Mouse (Mus musculus) neural tube, embryonic 14.5 days (tissue): ENCODE measurements at regions not wholly inside any gene's neighbourhood (a gene's known extent, or its start where the extent isn't known, plus 50 kb on each side); places are given as distances from the start of the nearest gene placed in this dataset.

Source experiments
- ATAC-seq: fragments of 200-750 bp; cut with Nextera tagmentation; 2 replicates; pipeline ENCODE4 v1.8.0; 2017; ENCODE audit warnings: low read depth, mild to moderate bottlenecking, moderate TSS enrichment, moderate library complexity
- H3K27ac ChIP-seq: fragments of 300-500 bp; sonication (generic); 2 replicates; pipeline ENCODE4 v1.5.1; 2014; ENCODE audit warnings: low read depth, mild to moderate bottlenecking, control low read depth, low read length, moderate library complexity, mixed read lengths
- H3K27me3 ChIP-seq: fragments of 300-500 bp; sonication (generic); 2 replicates; pipeline ENCODE4 v1.6.1; 2014; ENCODE audit warnings: low read length; ENCODE audit not compliant: control insufficient read depth, insufficient read depth
- H3K36me3 ChIP-seq: fragments of 300-500 bp; sonication (generic); 2 replicates; pipeline ENCODE4 v1.6.1; 2014; ENCODE audit warnings: low read length, mixed read lengths; ENCODE audit not compliant: control insufficient read depth, insufficient read depth
- H3K4me1 ChIP-seq: fragments of 300-500 bp; sonication (generic); 2 replicates; pipeline ENCODE4 v1.6.1; 2014; ENCODE audit warnings: low read length; ENCODE audit not compliant: control insufficient read depth, insufficient read depth
- H3K4me2 ChIP-seq: fragments of 300-500 bp; sonication (generic); 2 replicates; pipeline ENCODE4 v1.6.1; 2014; ENCODE audit warnings: mild to moderate bottlenecking, low read depth, low read length, control low read depth
- H3K4me3 ChIP-seq: fragments of 300-500 bp; sonication (generic); 2 replicates; pipeline ENCODE4 v1.5.1; 2014; ENCODE audit warnings: low read depth, low read length, control low read depth, mixed read lengths
- H3K9ac ChIP-seq: fragments of 300-500 bp; sonication (generic); replicated peaks from 2 replicates; pipeline ENCODE4 v1.6.1; 2014; ENCODE audit warnings: low read depth, mild to moderate bottlenecking, control low read depth, low read length, mixed read lengths
- H3K9me3 ChIP-seq: fragments of 300-500 bp; sonication (generic); 2 replicates; pipeline ENCODE4 v1.6.1; 2016; ENCODE audit warnings: low read length; ENCODE audit not compliant: control insufficient read depth
- WGBS: fragments of 180-500 bp; shearing (Covaris S2); extraction: QIAGEN DNeasy Blood & Tissue Kit; methylation state at CpG from one replicate; pipeline ENCODE4 v1.1.7; 2014; 5-methylcytosine and 5-hydroxymethylcytosine counted together

GRCm38 (mm10) chr15:86566111-86566510, 351.9 kb downstream of the Tbc1d22a start:
- Histone ChIP-seq H3K4me2 (no peak overlapping the region), H3K4me3 (no peak overlapping the region), H3K9me3 (no peaks in the 10 kb centered on the region), H3K27ac (no peak overlapping the region), H3K4me1 (no peaks in the 10 kb centered on the region), H3K9ac (no peak overlapping the region), H3K27me3 (no peaks in the 10 kb centered on the region), H3K36me3 (no peaks in the 10 kb centered on the region)
- ATAC-seq = no peak
- 72% methylated on average over 3 of the region's 3 CpGs for WGBS

DNA sequence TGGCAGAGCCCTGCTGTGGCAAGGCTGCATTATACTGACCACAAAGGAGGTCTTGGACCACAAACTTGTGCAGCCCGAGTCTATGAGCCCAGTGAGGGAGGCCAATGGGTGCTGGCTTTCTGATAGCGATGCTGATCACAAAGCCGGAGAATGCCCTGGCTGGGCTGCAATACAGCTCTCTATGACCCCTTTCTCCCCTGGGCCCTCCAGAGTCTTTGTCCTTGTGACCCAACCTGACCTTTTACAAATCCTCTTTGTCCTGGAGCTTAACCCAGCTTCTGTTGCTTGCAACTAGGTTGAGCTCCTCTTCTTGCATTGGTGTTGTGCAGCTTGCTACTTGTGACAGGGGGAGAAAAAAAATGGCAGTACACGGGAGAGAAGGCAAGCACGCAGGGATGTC, 360.1 kb downstream of the Tbc1d22a start:
- Histone ChIP-seq H3K4me2 (no peak overlapping the region), H3K27ac (no peak overlapping the region), H3K27me3 (no peaks in the 10 kb centered on the region), H3K4me1 (no peaks in the 10 kb centered on the region), H3K36me3 (no peaks in the 10 kb centered on the region), H3K4me3 (no peak overlapping the region), H3K9me3 (no peaks in the 10 kb centered on the region), H3K9ac (no peak overlapping the region)
- ATAC-seq = no peak
- WGBS = 15% methylated on average over 5 of the region's 5 CpGs

DNA sequence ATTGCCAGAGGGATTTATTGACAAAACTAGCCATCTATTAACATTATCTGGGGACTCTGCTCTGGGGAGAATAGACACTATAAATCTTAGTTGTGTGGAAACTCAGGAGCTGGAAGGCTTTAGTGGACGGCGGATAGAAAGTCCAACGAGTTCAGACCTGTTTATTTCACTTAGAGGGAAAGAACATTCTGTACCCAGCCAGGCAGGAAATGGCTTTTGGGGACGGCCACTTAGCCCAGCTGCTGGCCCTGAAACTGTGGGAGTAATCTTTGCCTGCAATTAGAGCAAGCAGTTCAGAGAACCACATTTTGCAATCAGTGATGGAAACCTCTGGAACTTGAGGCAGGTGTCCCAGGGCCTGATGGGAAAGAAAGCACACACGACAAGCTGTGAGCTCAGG, 362.4 kb downstream of the Tbc1d22a start:
- Histone ChIP-seq H3K27me3 (no peaks in the 10 kb centered on the region), H3K4me2 (no peak overlapping the region), H3K9me3 (no peaks in the 10 kb centered on the region), H3K27ac (no peak overlapping the region), H3K9ac (no peak overlapping the region), H3K4me3 (no peak overlapping the region), H3K36me3 (no peaks in the 10 kb centered on the region), H3K4me1 (no peaks in the 10 kb centered on the region)
- WGBS = 47% methylated on average over 5 of the region's 5 CpGs
- ATAC-seq = no peak

DNA sequence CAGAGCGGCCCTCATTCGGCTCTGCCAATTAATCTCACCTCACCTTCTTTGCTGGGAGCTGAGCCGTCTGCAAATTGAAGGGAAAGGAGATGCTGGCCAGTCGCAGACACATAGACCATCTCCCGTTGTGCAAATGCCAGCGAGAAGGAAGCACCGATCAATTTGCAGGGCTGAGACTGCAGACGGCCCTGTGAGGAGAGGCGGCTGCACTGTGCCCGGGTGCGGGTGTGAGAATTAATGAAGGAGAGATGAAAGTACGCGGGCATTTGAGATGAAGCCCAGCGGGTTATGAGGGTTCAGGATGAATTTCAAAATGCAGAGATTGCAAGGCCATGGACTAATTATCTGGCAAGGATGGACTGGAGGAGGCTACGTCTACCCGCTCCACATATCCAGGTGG, 364.4 kb downstream of the Tbc1d22a start:
- 91% methylated on average over 16 of the region's 16 CpGs for WGBS
- H3K27me3 ChIP-seq = no peaks in the 10 kb centered on the region
- no peaks in the 10 kb centered on the region for H3K9me3 ChIP-seq
- no peaks in the 10 kb centered on the region for H3K4me1 ChIP-seq
- no peak overlapping the region for H3K4me2 ChIP-seq
- no peaks in the 10 kb centered on the region for H3K36me3 ChIP-seq
- no peak overlapping the region for H3K4me3 ChIP-seq
- no peak overlapping the region for H3K27ac ChIP-seq
- H3K9ac ChIP-seq = no peak overlapping the region
- ATAC-seq = no peak

DNA sequence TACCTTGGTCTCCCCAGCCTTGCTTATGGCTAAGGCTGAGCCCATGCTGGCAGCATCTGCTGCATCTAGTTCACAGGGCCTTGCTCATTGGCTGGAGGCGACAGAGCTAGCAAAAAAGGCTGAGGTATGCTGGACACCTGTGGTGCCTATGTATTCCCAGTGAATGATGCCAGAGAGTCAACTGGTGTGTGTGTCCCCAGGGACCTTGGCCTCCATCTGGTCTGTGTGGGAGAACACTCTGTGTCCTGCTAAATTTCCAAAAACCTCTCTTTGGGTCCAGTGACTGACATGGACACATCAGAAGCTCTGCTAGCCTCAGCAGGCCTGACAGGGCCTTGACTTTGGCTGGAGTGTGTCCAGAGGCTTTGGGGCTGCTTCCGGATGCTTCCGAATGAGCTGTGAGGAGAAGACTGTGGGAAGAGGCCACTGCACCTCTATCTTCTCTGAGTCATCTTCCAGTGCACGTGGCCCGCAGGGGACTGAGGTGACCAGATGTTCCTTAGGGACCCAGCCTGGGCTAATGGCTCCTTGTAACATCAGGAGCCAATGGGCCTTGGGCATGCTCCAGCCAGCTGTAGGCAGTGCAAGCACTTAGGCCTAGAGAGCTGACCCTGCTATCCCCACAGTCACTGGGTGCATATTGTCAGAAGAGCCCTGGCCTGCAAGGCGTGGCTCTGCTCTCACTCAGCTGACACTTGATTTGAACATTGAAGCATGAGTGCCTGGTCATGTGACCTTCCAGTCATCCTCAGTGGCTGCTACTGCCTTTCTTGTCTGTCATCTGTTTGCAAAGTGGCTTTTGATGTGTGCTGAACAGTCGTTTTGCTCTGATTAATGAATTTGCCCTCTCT, 368.2 kb downstream of the Tbc1d22a start:
- 79% methylated on average over 7 of the region's 7 CpGs for WGBS
- H3K27me3 ChIP-seq = no peaks in the 10 kb centered on the region
- H3K9me3 ChIP-seq = no peaks in the 10 kb centered on the region
- ATAC-seq = no peak
- H3K36me3 ChIP-seq = no peaks in the 10 kb centered on the region
- no peak overlapping the region for H3K4me3 ChIP-seq
- no peak overlapping the region for H3K4me2 ChIP-seq
- no peak overlapping the region for H3K9ac ChIP-seq
- no peak overlapping the region for H3K27ac ChIP-seq
- H3K4me1 ChIP-seq = no peaks in the 10 kb centered on the region

DNA sequence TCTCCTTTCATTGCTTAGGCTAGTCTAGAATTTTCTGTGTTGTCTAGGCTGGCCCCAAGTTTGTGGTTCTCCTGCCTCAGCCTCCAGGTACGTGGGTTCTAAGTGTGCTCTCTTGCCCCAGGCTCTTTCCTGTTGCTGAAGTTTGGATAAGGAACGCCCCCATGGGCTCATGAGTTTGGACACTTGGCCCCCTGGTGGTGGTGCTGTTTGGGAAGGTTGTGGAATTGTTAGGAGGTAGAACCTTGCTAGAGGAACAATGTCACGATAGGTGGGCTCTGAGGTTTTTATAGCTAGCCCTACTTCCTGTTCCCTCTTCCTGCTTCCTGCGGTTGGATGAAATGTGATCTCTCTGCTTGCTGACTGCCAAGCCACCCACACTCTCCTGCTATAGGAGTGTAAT, 371.5 kb downstream of the Tbc1d22a start:
- H3K9me3 ChIP-seq = no peaks in the 10 kb centered on the region
- 92% methylated on average over 4 of the region's 4 CpGs for WGBS
- no peaks in the 10 kb centered on the region for H3K4me1 ChIP-seq
- H3K27ac ChIP-seq = no peak overlapping the region
- no peak for ATAC-seq
- H3K36me3 ChIP-seq = no peaks in the 10 kb centered on the region
- no peaks in the 10 kb centered on the region for H3K27me3 ChIP-seq
- no peak overlapping the region for H3K9ac ChIP-seq
- no peak overlapping the region for H3K4me3 ChIP-seq
- H3K4me2 ChIP-seq = no peak overlapping the region

GRCm38 (mm10) chr15:86587209-86587608, 372.9 kb downstream of the Tbc1d22a start:
- Histone ChIP-seq H3K27ac (no peak overlapping the region), H3K4me3 (no peak overlapping the region), H3K36me3 (no peaks in the 10 kb centered on the region), H3K4me2 (no peak overlapping the region), H3K4me1 (no peaks in the 10 kb centered on the region), H3K27me3 (no peaks in the 10 kb centered on the region), H3K9ac (no peak overlapping the region), H3K9me3 (no peaks in the 10 kb centered on the region)
- WGBS = 84% methylated on average over 6 of the region's 6 CpGs
- no peak for ATAC-seq

- H3K9ac ChIP-seq = no peak overlapping the region
- H3K4me1 ChIP-seq = no peaks in the 10 kb centered on the region
- no peak overlapping the region for H3K4me3 ChIP-seq
- 67% methylated on average over 7 of the region's 7 CpGs for WGBS
- no peaks in the 10 kb centered on the region for H3K27me3 ChIP-seq
- H3K4me2 ChIP-seq = no peak overlapping the region
- ATAC-seq = no peak
- H3K36me3 ChIP-seq = no peaks in the 10 kb centered on the region
- H3K27ac ChIP-seq = no peak overlapping the region
- H3K9me3 ChIP-seq = no peaks in the 10 kb centered on the region
These were observed 375.8 kb downstream of the Tbc1d22a start for GRCm38 (mm10) chr15:86590033-86590432.

DNA sequence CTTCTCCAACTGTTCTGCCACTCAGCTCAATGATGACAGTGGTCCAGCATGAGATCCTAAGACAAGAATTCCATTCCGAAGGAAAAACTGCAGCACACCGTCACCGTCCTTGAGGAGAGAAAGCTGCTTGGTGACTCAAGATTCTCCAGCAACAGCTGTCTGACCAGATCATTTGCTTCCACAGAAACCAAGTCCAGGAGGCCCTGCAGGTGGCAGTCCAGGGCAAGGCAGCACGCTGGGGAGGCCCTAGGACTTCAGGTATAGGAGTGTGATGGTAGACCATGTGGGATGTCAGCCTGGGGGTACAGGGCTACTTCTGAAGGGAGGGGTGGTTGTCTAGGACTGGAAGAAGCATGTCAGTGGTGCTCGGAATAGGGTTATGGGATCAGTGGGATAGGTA, 376.6 kb downstream of the Tbc1d22a start:
- Histone ChIP-seq H3K36me3 (no peaks in the 10 kb centered on the region), H3K4me3 (no peak overlapping the region), H3K9me3 (no peaks in the 10 kb centered on the region), H3K4me1 (no peaks in the 10 kb centered on the region), H3K4me2 (no peak overlapping the region), H3K27me3 (no peaks in the 10 kb centered on the region), H3K9ac (no peak overlapping the region), H3K27ac (no peak overlapping the region)
- WGBS = 80% methylated on average over 5 of the region's 5 CpGs
- no peak for ATAC-seq
